Mouse (Mus musculus) megakaryocyte, adult 5-6 weeks (primary cell): ENCODE measurements around the gene Grk3. TPM values are rescaled to one million over a fixed set of nuclear protein-coding genes. Genes with fewer than 3 reads are reported as not detected.

Source experiments
- ATAC-seq: 2 replicates; pipeline ENCODE4 v1.8.0; 2016; ENCODE audit warnings: mild to moderate bottlenecking, inconsistent platforms; ENCODE audit not compliant: poor library complexity, severe bottlenecking
- total RNA-seq, 2 experiments: library from RNA; stranded (forward) in 1 of 2; stranded (reverse) in 1 of 2; fragments of 153-499, 151-499 nt in 1 of 2; fragments of 221-1000, 200-1000 nt in 1 of 2; gene quantifications; 2 replicates each; pipeline versions ENCODE4 v1.2.3 to v1.2.4; 2015 to 2017

Gene Grk3
- total RNA-seq (2015) (22.4 and 23.3 TPM in 2 replicates), total RNA-seq (2017) (29.3 and 38.7 TPM in 2 replicates)

DNA sequence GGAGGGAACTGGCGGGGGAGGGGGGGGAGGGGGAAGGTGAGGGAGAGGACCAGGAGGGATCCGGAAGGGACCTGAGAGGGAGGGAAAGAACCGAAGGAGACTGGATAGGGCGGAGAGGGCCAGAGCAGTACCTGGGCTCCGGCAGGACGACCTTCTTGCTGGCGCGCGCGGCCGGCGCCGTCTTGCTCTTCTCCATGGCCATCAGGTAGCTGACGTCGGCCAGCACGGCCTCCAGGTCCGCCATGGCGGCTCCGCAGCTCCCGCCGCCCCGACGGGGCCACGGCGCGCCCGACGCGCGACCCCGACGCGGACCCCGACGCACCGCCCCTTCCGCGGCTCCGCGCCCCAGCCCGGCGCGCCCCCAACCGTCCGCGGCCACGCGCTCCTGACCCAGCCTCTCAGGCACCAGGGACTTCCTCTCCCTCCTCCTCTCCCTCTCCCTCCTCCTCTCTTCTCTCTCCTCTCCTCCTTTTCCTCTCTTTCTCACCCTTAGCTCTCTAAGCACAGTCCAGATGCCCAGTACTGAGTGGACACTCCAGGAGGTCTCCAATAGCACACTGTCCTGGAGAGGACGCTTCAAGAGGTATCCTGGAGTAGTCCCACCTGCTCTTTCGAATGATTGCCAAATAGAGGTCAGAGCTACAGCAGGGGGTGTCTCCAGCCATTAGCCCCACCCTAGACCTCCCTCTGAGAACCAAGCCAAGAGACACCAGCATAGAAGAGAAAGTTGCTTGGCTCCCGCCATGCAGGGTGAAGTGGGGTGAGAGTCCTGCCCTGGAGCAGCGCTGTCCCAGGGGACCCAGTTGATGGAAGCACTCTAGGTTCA, at the start of gene Grk3:
Gene Grk3, minus strand, starts transcription at position 556 of the 826 bp plus-strand sequence.
- ATAC-seq: peak; percentile 75

DNA sequence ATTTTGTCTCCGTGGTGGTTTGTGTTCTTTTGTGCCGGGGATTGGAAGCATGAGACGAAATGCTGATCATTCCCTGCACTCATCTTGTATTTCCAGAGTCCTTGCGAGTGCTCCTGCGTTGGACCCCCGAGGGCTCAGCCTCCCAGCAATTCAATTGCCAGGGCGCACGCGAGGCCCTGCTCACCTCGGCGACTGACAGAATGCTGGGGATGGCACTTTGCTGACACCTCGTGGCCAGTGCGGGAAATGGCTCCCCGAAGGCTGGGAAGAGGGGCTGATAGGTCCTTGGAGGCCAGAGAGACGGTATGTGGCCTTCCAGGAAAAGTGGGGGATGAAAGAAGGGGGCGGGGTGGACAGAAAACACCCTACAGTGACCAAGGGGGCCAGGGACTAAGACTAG, 38.7 kb upstream of the Grk3 start:
- peak; percentile 92 for ATAC-seq

DNA sequence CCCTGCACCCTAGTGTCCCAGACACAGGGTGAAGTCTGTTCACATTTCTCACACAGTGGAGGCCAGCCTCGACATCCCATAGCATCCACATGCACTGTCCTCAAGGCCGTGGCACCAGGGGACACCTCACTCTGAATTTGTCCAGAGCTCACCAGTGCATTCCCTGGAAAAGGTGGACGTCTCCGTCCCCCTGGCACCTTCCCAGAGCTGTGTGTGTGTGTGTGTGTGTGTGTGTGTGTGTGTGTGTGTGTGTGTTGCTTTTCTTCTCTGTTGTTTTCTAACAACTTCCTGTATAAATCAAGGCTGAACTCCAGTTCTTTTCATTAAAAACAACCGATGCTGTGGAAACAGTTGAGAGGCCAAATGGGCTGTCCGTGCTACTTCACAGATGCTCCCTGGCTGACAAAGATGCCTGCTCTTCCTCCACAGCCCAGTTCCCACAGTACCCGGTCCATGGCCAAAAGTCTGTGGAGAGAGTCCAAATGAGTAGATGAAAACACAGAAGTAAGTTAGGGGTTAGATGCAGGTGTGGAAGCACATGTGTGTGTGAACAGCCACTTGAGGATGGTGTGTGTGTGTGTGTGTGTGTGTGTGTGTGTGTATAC, 35.1 kb upstream of the Grk3 start:
- no peak for ATAC-seq

DNA sequence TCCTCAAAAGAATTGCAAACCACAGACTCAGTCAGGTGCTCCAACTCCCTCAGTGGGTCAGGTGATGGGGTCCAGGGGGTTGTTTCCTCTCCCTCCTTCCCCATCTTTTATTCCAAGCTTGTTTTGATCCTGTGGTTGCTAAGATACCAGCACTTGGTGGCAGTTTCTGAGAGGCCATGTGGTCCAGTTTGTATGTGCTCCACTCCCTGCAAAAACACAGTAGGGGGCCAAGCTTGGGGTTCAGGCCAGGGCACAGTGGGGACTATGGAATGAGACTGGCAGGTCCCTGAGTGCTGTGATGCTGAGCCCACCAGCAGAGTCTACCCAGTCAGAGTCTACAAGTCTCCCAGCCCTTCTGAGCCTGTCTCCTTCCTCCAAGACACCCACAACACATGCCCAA, 34.3 kb upstream of the Grk3 start:
- ATAC-seq: no peak

DNA sequence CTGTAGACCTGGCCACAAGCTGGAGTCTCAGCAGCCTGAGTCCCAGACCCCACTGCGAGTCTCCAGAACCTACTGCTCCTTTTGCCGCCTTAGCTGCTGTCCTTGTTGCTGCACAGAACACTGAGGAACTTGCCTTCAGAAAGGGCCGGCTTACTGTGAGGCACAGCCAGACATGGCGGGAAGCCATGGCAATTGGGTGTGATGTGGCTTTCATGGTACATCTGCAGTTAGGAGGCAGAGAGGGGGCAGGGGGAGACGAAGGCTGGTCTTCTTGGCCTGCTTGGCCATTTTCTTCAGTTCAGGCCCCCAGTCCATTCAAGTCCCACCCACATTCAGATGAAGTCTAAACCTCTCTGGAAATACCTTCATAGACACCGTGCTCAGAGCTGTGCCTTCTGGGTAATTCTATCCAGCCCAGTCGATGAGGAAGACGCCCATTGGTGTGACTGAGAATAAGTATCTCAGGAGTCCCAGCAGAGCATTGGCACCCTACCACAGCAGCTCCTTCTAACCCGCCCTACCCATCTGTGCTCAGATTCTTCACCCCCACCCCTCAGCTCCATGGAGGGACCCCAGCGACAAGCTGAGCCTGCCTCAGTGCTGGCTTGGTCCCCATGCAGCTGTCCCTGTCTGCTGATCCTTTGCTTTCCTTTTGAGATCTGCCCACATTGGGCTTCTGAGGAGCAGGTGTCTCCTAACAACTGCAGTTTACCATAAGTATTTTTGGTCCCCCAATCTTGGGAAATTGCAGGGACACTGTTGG, 30.1 kb upstream of the Grk3 start:
- ATAC-seq: no peak

DNA sequence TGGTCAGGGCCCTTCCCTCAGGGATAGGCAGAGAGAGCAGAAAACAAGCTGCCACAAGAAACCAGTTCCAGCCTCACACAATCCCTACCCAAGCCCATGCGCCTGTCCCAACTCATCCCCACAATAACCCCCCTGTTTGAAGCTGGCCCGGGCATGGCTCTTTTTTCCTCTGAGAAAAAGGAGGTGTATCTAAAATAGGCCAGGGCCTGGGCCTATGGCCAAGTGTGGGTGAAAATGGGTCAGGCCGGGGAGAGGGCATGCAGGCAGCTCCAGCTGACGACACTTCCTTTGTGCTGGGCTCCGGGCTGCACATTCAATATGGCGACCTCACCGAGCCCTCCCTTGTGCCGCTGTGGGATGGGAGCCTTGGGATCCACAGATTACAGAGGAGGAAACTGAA, 27.9 kb upstream of the Grk3 start:
- no peak for ATAC-seq

DNA sequence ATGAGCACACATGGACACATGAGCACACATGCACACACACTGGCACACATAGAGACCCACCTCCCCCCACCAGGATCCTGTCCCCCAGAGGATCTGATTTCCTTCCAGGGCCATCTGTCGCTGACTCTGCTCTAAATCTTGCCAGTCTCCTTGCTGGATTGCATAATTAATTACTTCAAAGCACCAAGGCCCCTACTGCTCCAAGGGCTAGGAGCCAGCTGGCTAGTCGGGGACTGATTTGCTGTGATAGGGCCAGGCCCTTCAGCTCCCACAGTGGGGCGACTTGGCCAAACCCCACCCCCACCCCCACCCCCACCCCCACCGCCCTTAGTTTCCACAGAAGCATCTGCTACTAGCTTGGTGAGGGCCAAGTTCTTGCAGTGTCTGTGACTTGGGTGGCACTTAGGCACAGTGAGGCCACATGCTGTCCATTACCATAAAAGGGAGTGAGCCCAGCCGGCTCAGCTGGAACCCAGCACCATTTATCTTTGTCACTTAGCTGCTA, 26.0 kb upstream of the Grk3 start:
- ATAC-seq: no peak

DNA sequence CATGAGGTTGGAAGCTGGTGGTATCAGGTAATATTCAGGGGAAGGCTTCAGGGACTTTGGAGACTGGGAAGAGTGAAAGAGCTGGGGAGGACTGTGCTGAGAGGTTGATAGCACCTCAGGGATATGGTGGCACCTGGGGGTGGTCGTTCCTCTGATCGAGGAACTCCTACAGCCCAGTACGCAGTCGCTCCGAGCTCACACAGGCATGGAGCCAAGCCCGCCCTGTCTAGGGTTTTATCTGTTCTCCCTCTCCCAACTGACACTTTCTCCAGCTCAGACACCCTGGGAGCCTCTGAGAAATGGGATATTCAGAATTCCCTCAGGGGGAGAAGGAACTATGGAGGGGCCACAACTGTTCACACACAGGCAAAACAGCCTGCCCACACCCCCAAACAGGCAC, 25.2 kb upstream of the Grk3 start:
- ATAC-seq: no peak

DNA sequence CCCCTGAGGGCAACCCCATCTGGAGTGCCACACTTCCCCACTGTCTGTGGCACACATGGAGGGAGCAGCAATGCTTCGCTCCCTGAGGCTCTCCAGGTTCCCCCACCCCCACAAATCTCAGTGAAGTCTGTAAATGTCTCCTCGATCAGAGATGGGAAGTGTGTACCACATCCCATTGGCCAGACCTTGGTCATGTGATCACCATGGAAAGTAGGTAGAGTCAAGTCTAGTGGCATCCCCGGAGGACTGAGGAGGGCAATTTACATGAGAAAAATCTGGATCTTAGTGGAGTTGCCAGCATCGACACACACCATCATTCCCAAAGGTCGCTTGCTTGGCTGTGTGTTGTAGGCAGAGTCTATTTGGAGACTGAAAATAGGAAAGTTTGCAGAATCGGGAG, 23.0 kb upstream of the Grk3 start:
- ATAC-seq: no peak

DNA sequence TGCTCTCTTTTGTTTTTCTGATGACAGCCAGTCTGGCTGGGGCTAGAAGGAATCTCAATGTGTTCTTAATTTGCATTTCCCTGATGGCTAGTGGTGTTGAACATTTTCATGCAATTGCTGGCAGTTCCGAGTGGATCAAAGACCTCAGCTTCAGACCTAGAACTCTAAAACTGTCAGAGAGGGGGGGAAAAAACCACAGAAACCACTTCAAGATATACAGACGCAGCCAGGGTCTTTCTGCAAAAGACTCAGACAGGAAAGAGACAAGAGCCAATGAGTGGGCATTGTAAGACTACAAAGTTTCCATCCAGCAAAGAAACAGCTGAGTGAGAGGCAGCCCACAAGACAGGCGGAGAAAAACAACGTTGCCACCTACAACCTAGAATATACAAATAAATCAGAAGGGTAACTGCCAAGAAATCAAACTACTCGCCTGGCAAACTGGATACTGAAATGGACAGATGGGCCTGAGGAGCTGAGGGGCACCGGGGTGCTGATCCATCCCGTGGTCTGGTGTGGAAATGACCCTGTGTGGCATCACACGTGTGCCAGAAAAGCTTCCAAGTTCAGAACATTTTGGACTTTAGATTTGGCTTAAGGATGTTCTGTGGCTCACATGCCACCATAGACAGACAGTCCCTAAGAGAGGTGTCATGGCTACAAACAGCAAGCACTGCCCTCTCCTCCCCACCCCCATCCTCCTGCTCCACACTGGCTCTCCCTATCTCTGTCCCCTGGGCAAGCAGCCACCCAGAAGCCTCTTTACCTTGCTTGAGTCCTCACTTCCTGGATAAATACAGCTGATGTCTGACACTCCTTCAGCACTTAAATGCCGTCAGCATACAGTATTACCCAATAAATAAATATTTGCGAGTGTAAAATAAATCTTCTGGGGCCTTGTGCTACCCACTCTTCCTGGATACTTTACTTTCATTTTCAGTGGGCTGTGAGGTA, 19.8 kb upstream of the Grk3 start:
- ATAC-seq: peak; percentile 44

DNA sequence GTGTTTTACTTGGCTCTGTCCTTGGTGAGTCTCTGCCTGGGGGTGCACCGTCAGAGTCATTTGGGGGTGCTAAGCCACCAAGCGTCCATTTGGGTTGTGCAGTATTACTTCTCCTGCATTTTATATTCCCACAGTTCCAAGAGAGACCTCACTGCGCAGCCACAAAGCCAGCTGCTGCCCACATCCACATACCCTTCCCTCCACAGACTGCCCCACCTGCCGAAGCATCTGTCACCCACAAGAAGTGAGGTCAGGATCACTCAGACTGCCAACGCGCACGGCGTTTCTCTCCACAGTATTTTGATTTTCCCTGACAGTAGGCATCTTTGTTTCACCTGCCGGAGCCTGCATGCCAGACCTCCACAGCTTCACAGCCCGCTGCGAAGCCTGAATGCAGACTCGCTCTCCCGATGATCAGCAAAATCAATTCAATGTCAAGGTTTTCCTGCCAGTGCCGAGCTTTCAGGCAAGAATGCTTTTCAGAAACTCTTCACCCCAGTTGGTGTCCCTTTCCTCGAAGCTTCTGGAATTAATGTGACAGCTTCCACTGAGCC, 15.7 kb upstream of the Grk3 start:
- no peak for ATAC-seq

DNA sequence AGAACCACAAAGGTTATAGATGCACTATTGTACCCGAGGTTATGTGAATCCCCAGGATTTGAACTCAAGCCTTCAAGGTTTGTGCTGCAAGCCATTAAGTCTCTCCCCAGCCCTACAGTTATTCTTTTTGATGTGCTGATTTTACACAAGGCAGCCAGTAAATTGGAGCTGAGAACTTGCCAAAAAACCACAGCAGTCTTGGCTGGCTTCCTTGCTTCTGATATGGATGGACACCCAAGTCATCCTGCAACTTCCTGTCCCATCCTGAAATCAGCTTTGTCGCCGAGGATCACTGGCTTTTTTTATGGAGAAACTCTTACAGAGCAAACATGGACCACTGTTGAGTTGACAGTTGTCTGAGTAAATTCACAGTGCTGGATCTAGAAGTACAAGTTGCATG, 14.5 kb upstream of the Grk3 start:
- ATAC-seq: no peak

DNA sequence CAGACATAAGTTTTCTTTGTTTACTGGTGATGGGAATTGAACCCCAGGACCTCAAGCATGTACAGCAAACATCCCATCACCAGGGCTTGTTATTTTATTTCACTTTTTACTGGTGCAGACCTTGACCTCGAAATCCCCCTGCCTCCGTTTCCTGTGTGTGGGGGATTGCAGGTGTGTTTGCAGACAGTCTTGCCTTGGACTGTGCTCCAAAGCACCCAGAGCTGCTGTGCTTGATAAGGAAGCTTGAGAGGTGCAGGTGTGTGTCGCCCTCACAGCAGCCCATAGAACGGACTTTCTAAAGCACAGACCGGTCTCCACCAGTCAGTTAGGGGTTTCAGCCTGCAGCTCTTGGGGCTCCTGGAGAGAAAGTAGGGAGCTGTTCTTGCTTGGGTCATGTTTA, 11.1 kb upstream of the Grk3 start:
- no peak for ATAC-seq

DNA sequence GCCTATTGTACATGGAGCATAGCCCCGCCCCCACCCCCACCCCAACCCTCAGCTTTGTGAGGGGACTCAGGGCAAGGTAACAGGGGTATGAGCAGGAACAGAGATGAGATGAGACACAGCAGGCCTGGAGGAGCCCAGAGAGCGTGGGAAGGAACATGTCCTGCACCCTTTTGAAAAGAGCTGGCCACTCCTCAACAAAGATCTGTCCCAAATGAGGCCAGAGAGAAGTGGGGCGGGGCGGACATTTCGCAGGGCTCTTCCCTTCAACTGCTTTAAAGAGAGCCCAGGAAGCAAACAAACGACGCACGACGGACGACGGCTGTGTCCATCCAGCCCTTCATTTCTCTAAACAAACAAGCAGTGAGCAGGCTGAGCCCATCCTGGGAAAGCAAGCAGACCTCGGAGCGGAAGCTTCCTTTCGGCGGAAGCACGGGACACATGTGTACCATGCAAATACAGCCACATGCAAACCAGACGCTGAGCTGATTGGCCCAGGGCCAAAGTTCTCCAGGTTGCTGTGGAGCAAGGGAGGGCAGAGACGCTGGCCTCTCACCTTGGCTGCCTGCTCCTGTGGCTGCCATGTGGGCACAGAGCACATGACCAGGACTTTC, 8.7 kb upstream of the Grk3 start:
- peak; percentile 40; the same call in 1 of the 2 replicates for ATAC-seq

DNA sequence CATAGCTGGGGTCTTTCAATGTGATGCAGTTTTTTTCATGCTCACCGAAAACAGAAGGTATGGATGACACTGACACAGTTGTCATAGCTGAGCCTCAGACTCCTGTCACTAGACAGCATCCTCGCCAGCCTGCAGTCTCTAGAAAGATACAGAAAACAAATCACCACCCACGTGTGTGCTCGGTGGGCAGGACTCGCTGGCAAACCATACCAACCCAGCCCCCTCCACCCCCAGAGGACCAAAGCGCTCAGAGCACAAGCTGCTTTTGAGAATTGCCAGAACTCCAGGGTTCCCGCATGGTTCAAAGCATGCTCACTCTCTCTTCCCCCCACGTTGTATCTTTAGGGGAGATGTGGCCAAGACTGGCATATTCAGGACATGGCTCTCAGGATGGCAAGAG, 2.6 kb upstream of the Grk3 start:
- ATAC-seq: no peak

DNA sequence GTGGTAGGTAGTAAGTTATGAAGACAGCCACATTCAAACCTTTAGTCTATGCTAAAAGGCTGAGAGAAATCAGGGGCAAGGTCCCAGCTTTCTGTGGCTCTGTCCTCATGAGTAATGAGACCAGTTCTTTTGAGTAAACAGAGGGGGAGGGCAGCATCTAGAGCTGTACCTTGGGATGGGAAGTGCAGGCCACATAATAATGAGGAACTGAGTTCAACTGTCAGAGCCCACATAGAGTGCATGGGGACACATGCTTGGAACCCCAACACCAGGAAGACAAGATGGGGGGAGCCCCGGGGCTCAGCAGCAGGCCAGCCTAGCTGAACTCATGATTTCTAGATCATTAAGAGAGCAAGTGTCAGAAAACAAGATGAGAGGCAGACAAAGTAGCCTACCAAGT, 1.4 kb upstream of the Grk3 start:
- peak; percentile 49 for ATAC-seq

DNA sequence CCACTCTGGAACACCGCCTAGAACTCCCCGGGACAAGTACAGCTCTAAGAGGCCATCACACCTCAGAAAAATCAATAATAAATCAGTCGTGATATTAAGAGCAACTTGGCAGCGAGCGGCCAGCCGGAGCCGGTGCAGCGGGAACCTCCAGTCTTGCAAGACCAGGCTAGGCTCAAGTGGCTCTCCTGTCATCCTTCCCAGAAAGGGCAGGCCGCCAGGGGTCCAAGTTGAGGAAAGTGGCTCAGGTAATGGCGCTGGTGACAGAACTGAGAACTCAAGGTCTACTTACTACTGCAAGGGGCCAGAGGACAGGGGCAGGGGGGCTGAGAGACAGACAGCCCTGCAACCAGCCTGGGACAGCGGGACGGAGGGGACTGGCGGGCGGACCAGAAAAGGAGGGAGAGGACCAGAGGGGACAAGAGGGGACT, 769 bp downstream of the Grk3 start:
- ATAC-seq: no peak

DNA sequence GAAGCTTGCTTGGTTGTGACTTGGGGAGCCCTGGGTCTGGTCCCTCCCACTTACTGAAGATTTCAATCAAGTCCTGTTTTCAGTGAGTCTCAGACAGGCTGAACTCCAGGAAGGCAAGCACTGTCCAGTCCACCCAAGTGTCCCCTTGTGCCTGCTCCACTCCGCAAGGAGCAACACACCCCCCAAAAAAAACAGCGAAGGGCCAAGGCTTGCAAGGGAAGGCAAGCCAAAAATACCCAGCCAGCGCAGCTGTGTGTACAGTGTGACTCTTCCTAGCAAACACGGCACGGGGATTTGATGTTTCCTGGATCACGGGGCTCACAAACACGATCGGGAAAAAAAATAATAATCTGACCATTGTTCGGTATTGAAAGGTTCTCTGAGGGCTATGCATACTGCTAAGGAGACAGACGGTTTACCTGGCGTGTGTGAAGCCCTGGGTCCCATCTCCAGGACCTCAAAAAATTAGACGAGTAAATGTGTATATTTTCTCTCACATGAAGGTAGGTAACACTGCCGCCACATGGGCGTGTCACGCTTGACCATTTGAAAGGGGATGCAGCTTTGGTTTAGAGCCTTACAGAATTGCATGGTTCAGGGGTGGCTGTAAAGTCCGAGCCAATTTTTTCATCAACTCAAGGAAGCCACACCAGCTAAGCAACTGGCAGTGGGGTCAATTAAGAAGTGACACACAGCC, 1.3 kb downstream of the Grk3 start:
- no peak for ATAC-seq

DNA sequence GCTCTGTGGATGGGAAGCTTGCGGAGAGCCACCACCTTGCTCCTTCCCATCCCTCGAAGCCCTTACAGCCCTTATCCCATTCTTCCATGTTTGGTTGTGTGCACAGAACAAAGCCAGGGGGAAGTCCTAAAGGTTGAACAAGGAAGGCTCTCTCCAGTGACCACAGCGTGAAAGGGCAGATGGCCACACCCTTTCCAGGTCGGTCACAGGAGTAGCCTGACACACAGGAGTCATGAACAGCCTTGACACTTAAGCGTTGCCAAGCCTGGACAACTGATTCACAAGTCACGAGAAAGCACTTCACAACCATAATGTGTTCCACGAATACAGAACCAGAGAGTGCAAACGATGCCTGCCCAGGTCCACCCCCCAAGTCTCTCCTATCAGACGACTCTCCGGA, 3.7 kb downstream of the Grk3 start:
- ATAC-seq: no peak
